Mouse (Mus musculus) cortical plate, adult 2 months (tissue): ENCODE measurements at regions not wholly inside any gene's neighbourhood (a gene's known extent, or its start where the extent isn't known, plus 50 kb on each side); places are given as distances from the start of the nearest gene placed in this dataset.
A peak's percentile ranks its signal among the peaks of the same experiment; 100 is the strongest.

Experiments
- H3K27ac ChIP-seq: fragments of 200-500 bp; 2 replicates; pipeline ENCODE4 v1.5.1; 2012; ENCODE audit warnings: low read length, control low read depth, inconsistent platforms; ENCODE audit not compliant: insufficient read depth
- H3K4me1 ChIP-seq: fragments of 200-500 bp; 2 replicates; pipeline ENCODE4 v1.6.1; 2011; ENCODE audit warnings: low read length; ENCODE audit not compliant: control insufficient read depth, insufficient read depth
- H3K4me3 ChIP-seq: fragments of 200-500 bp; 2 replicates; pipeline ENCODE4 v1.5.1; 2011; ENCODE audit warnings: mild to moderate bottlenecking, low read length, control low read depth; ENCODE audit not compliant: insufficient read depth
- CTCF ChIP-seq: fragments of 200-500 bp; IDR thresholded peaks from 2 replicates; pipeline ENCODE4 v1.5.1; 2011; ENCODE audit warnings: mild to moderate bottlenecking, control low read depth, low read length; ENCODE audit not compliant: insufficient read depth; ENCODE audit errors: extremely low read depth
- POLR2A ChIP-seq: fragments of 200-500 bp; IDR thresholded peaks from 2 replicates; pipeline ENCODE4 v1.6.1; 2011; ENCODE audit warnings: mild to moderate bottlenecking, low read length, control low read depth; ENCODE audit not compliant: insufficient read depth; ENCODE audit errors: extremely low read depth

- Histone ChIP-seq H3K4me3 (no peak overlapping the region), H3K4me1 (no peaks in the 10 kb centered on the region)
- TF ChIP-seq CTCF (no peak), POLR2A (no peak)
These were observed 196.0 kb downstream of the Ly86 start for GRCm38 (mm10) chr13:37540980-37541531.

GRCm38 (mm10) chr13:37541674-37542073 lies 196.7 kb downstream of the Ly86 start:
- TF ChIP-seq POLR2A (no peak), CTCF (peak; percentile 43)
- H3K27ac ChIP-seq = no peak overlapping the region
- no peak overlapping the region for H3K4me3 ChIP-seq
- no peaks in the 10 kb centered on the region for H3K4me1 ChIP-seq

More at GRCm38 (mm10) chr13:37540980-37541531, 196.0 kb downstream of the Ly86 start:
- no peak overlapping the region for H3K27ac ChIP-seq

- no peak overlapping the region for H3K27ac ChIP-seq
- H3K4me1 ChIP-seq = no peaks in the 10 kb centered on the region
- no peak for TF ChIP-seq POLR2A
- TF ChIP-seq CTCF = no peak
- no peak overlapping the region for H3K4me3 ChIP-seq
These were observed 197.8 kb downstream of the Ly86 start for GRCm38 (mm10) chr13:37542744-37543196.

GRCm38 (mm10) chr13:37543788-37544187 lies 198.8 kb downstream of the Ly86 start:
- Histone ChIP-seq H3K4me3 (no peak overlapping the region), H3K27ac (no peak overlapping the region), H3K4me1 (no peaks in the 10 kb centered on the region)
- no peak for TF ChIP-seq POLR2A
- no peak for TF ChIP-seq CTCF

- Histone ChIP-seq H3K4me1 (no peaks in the 10 kb centered on the region), H3K27ac (no peak overlapping the region)
- TF ChIP-seq POLR2A (no peak), CTCF (no peak)
These were observed 199.7 kb downstream of the Ly86 start for GRCm38 (mm10) chr13:37544696-37545095.

GRCm38 (mm10) chr13:37546556-37546955 lies 201.5 kb downstream of the Ly86 start:
- Histone ChIP-seq H3K4me1 (no peaks in the 10 kb centered on the region), H3K4me3 (no peak overlapping the region), H3K27ac (no peak overlapping the region)
- TF ChIP-seq POLR2A (no peak), CTCF (no peak)

More at GRCm38 (mm10) chr13:37544696-37545095, 199.7 kb downstream of the Ly86 start:
- no peak overlapping the region for H3K4me3 ChIP-seq

GRCm38 (mm10) chr13:37550584-37550983 lies 205.6 kb downstream of the Ly86 start:
- no peak for TF ChIP-seq CTCF
- no peak for TF ChIP-seq POLR2A
- H3K4me3 ChIP-seq = no peak overlapping the region

GRCm38 (mm10) chr13:37553392-37553791 lies 208.4 kb downstream of the Ly86 start:
- TF ChIP-seq POLR2A (no peak), CTCF (no peak)
- no peak overlapping the region for H3K27ac ChIP-seq
- no peak overlapping the region for H3K4me3 ChIP-seq
- no peaks in the 10 kb centered on the region for H3K4me1 ChIP-seq

More at GRCm38 (mm10) chr13:37550584-37550983, 205.6 kb downstream of the Ly86 start:
- Histone ChIP-seq H3K4me1 (no peaks in the 10 kb centered on the region), H3K27ac (no peak overlapping the region)

GRCm38 (mm10) chr13:37557183-37557582 lies 212.2 kb downstream of the Ly86 start:
- H3K4me1 ChIP-seq = no peaks in the 10 kb centered on the region
- TF ChIP-seq CTCF (no peak), POLR2A (no peak)
- no peak overlapping the region for H3K27ac ChIP-seq
- no peak overlapping the region for H3K4me3 ChIP-seq

GRCm38 (mm10) chr13:37557766-37558165 lies 212.8 kb downstream of the Ly86 start:
- H3K4me1 ChIP-seq = no peaks in the 10 kb centered on the region
- H3K4me3 ChIP-seq = no peak overlapping the region
- no peak overlapping the region for H3K27ac ChIP-seq
- TF ChIP-seq POLR2A = no peak
- TF ChIP-seq CTCF = no peak
